Mouse (Mus musculus): ENCODE measurements around the gene Spon1. TPM values are rescaled to one million over a fixed set of nuclear protein-coding genes. Genes with fewer than 3 reads are reported as not detected.

Gene Spon1
- 1.2 and 1.4 TPM in 2 replicates for polyA plus RNA-seq (2012; rRNA removed)

GRCm38 (mm10) chr7:113765667-113766497 lies at the start of gene Spon1:
Gene Spon1, plus strand, starts transcription at chr7:113765998.
- DNase-seq (ENCODE audit: low read depth in 1 of 2, low spot score in 2 of 2): no peak
- Histone ChIP-seq H3K27me3 (ENCODE audit: control insufficient read depth, insufficient read depth, low read length) (peaks cover 5% of the 10 kb centered on the region), H3K36me3 (ENCODE audit: control insufficient read depth, insufficient read depth, low read length) (no peaks in the 10 kb centered on the region), H3K4me1 (ENCODE audit: control insufficient read depth, insufficient read depth, insufficient read length) (peaks cover 4% of the 10 kb centered on the region; the same call in 1 of the 2 replicates), H3K27ac (ENCODE audit: insufficient read depth, low read length) (no peak within 1 kb of the TSS; the same call in 1 of the 2 replicates), H3K4me3 (ENCODE audit: extremely low read depth, insufficient read depth, insufficient read length) (peak within 1 kb of the TSS; percentile 16; the same call in 1 of the 2 replicates)
- WGBS: 3% methylated on average over 56 of the region's 56 CpGs
- TF ChIP-seq CTCF (IDR thresholded peaks at IDR 0.05; ENCODE audit: extremely low read depth, insufficient read depth, insufficient read length, insufficient replicate concordance) (no peak), POLR2A (IDR thresholded peaks at IDR 0.05; ENCODE audit: low read depth, low read length) (no peak)

- TF ChIP-seq CTCF (IDR thresholded peaks at IDR 0.05; ENCODE audit: extremely low read depth, insufficient read depth, insufficient read length, insufficient replicate concordance) (no peak), POLR2A (IDR thresholded peaks at IDR 0.05; ENCODE audit: low read depth, low read length) (no peak)
- H3K36me3 ChIP-seq (ENCODE audit: control insufficient read depth, insufficient read depth, low read length): no peaks in the 10 kb centered on the region
- H3K4me3 ChIP-seq (ENCODE audit: extremely low read depth, insufficient read depth, insufficient read length): no peak overlapping the region
- 54% methylated on average over 2 of the region's 2 CpGs for WGBS
- DNase-seq (ENCODE audit: low read depth in 1 of 2, low spot score in 2 of 2): no peak
- H3K27ac ChIP-seq (ENCODE audit: insufficient read depth, low read length): no peak overlapping the region
- no peaks in the 10 kb centered on the region for H3K27me3 ChIP-seq (ENCODE audit: control insufficient read depth, insufficient read depth, low read length)
- H3K4me1 ChIP-seq (ENCODE audit: control insufficient read depth, insufficient read depth, insufficient read length): no peaks in the 10 kb centered on the region
Measured at GRCm38 (mm10) chr7:113721994-113722393, 43.8 kb upstream of the Spon1 start.

GRCm38 (mm10) chr7:113723905-113724304 lies 41.9 kb upstream of the Spon1 start:
- TF ChIP-seq POLR2A (IDR thresholded peaks at IDR 0.05; ENCODE audit: low read depth, low read length) (no peak), CTCF (IDR thresholded peaks at IDR 0.05; ENCODE audit: extremely low read depth, insufficient read depth, insufficient read length, insufficient replicate concordance) (no peak)
- H3K4me1 ChIP-seq (ENCODE audit: control insufficient read depth, insufficient read depth, insufficient read length): no peaks in the 10 kb centered on the region
- no peak overlapping the region for H3K4me3 ChIP-seq (ENCODE audit: extremely low read depth, insufficient read depth, insufficient read length)
- 80% methylated on average over 3 of the region's 3 CpGs for WGBS
- no peak for DNase-seq (ENCODE audit: low read depth in 1 of 2, low spot score in 2 of 2)
- no peaks in the 10 kb centered on the region for H3K36me3 ChIP-seq (ENCODE audit: control insufficient read depth, insufficient read depth, low read length)
- H3K27ac ChIP-seq (ENCODE audit: insufficient read depth, low read length): no peak overlapping the region
- no peaks in the 10 kb centered on the region for H3K27me3 ChIP-seq (ENCODE audit: control insufficient read depth, insufficient read depth, low read length)

- no peak for TF ChIP-seq POLR2A (IDR thresholded peaks at IDR 0.05; ENCODE audit: low read depth, low read length)
- no peak for TF ChIP-seq CTCF (IDR thresholded peaks at IDR 0.05; ENCODE audit: extremely low read depth, insufficient read depth, insufficient read length, insufficient replicate concordance)
- no peak overlapping the region for H3K27ac ChIP-seq (ENCODE audit: insufficient read depth, low read length)
- no peaks in the 10 kb centered on the region for H3K4me1 ChIP-seq (ENCODE audit: control insufficient read depth, insufficient read depth, insufficient read length)
- DNase-seq (ENCODE audit: low read depth in 1 of 2, low spot score in 2 of 2): no peak
- no peaks in the 10 kb centered on the region for H3K36me3 ChIP-seq (ENCODE audit: control insufficient read depth, insufficient read depth, low read length)
- 80% methylated on average over 8 of the region's 8 CpGs for WGBS
- H3K27me3 ChIP-seq (ENCODE audit: control insufficient read depth, insufficient read depth, low read length): no peaks in the 10 kb centered on the region
- no peak overlapping the region for H3K4me3 ChIP-seq (ENCODE audit: extremely low read depth, insufficient read depth, insufficient read length)
Measured at GRCm38 (mm10) chr7:113727999-113728713, 37.6 kb upstream of the Spon1 start.

- H3K36me3 ChIP-seq (ENCODE audit: control insufficient read depth, insufficient read depth, low read length): no peaks in the 10 kb centered on the region
- WGBS: 76% methylated on average over 2 of the region's 2 CpGs
- TF ChIP-seq POLR2A (IDR thresholded peaks at IDR 0.05; ENCODE audit: low read depth, low read length) (no peak), CTCF (IDR thresholded peaks at IDR 0.05; ENCODE audit: extremely low read depth, insufficient read depth, insufficient read length, insufficient replicate concordance) (no peak)
- no peak overlapping the region for H3K27ac ChIP-seq (ENCODE audit: insufficient read depth, low read length)
- DNase-seq (ENCODE audit: low read depth in 1 of 2, low spot score in 2 of 2): no peak
- H3K4me1 ChIP-seq (ENCODE audit: control insufficient read depth, insufficient read depth, insufficient read length): no peaks in the 10 kb centered on the region
- H3K27me3 ChIP-seq (ENCODE audit: control insufficient read depth, insufficient read depth, low read length): no peaks in the 10 kb centered on the region
- H3K4me3 ChIP-seq (ENCODE audit: extremely low read depth, insufficient read depth, insufficient read length): no peak overlapping the region
Measured at GRCm38 (mm10) chr7:113728926-113729325, 36.9 kb upstream of the Spon1 start.

- TF ChIP-seq CTCF (IDR thresholded peaks at IDR 0.05; ENCODE audit: extremely low read depth, insufficient read depth, insufficient read length, insufficient replicate concordance) (no peak), POLR2A (IDR thresholded peaks at IDR 0.05; ENCODE audit: low read depth, low read length) (no peak)
- no peak overlapping the region for H3K4me3 ChIP-seq (ENCODE audit: extremely low read depth, insufficient read depth, insufficient read length)
- no peaks in the 10 kb centered on the region for H3K4me1 ChIP-seq (ENCODE audit: control insufficient read depth, insufficient read depth, insufficient read length)
- no peaks in the 10 kb centered on the region for H3K27me3 ChIP-seq (ENCODE audit: control insufficient read depth, insufficient read depth, low read length)
- no peaks in the 10 kb centered on the region for H3K36me3 ChIP-seq (ENCODE audit: control insufficient read depth, insufficient read depth, low read length)
- WGBS: 91% methylated on average over 8 of the region's 8 CpGs
- DNase-seq (ENCODE audit: low read depth in 1 of 2, low spot score in 2 of 2): no peak
- no peak overlapping the region for H3K27ac ChIP-seq (ENCODE audit: insufficient read depth, low read length)
Measured at GRCm38 (mm10) chr7:113730406-113731247, 35.2 kb upstream of the Spon1 start.
